Mouse (Mus musculus) hindbrain, embryonic 14.5 days (tissue): Measurements from ENCODE around the gene Nrg4. TPM values are rescaled to one million over a fixed set of nuclear protein-coding genes. Genes with fewer than 3 reads are reported as not detected.
A peak's percentile ranks its signal among the peaks of the same experiment; 100 is the strongest.

Experiments
- ATAC-seq: fragments of 200-750 bp; cut with Nextera tagmentation; 2 replicates; pipeline ENCODE4 v1.8.0; 2017; ENCODE audit warnings: moderate number of reproducible peaks, mild to moderate bottlenecking, moderate TSS enrichment, moderate library complexity; ENCODE audit not compliant: low FRiP score
- DNase-seq: peaks from one replicate; pipeline ENCODE4 v3.0.0-alpha.2; 2015; ENCODE audit warnings: low spot score
- H3K27ac ChIP-seq: fragments of 300-500 bp; sonication (generic); 2 replicates; pipeline ENCODE4 v1.5.1; 2014; ENCODE audit warnings: mild to moderate bottlenecking, moderate library complexity
- H3K27me3 ChIP-seq: fragments of 300-500 bp; sonication (generic); 2 replicates; pipeline ENCODE4 v1.6.1; 2014; ENCODE audit warnings: mild to moderate bottlenecking, low read length, mixed read lengths; ENCODE audit not compliant: control insufficient read depth, insufficient read depth
- H3K36me3 ChIP-seq: fragments of 300-500 bp; sonication (generic); replicated peaks from 2 replicates; pipeline ENCODE4 v1.6.1; 2014; ENCODE audit not compliant: control insufficient read depth, insufficient read depth
- H3K4me1 ChIP-seq: fragments of 300-500 bp; sonication (generic); replicated peaks from 2 replicates; pipeline ENCODE4 v1.6.1; 2014; ENCODE audit warnings: antibody characterized with exemption, low read length, mixed read lengths; ENCODE audit not compliant: control insufficient read depth, insufficient read depth
- H3K4me2 ChIP-seq: fragments of 300-500 bp; sonication (generic); replicated peaks from 2 replicates; pipeline ENCODE4 v1.6.1; 2014; ENCODE audit warnings: mild to moderate bottlenecking, moderate library complexity
- H3K4me3 ChIP-seq: fragments of 300-500 bp; sonication (generic); replicated peaks from 2 replicates; pipeline ENCODE4 v1.5.1; 2014; ENCODE audit warnings: mild to moderate bottlenecking, low read length
- H3K9ac ChIP-seq: fragments of 300-500 bp; sonication (generic); 2 replicates; pipeline ENCODE4 v1.6.1; 2014
- H3K9me3 ChIP-seq: fragments of 300-500 bp; sonication (generic); 2 replicates; pipeline ENCODE4 v1.6.1; 2016; ENCODE audit warnings: low read length; ENCODE audit not compliant: control insufficient read depth
- WGBS: fragments of 180-500 bp; shearing (Covaris S2); extraction: QIAGEN DNeasy Blood & Tissue Kit; methylation state at CpG from one replicate; pipeline ENCODE4 v1.1.7; 2014; 5-methylcytosine and 5-hydroxymethylcytosine counted together
- polyA plus RNA-seq: library from polyadenylated mRNA; unstranded; fragments of >200 nt; fragmentation: Nextera tagmentation; extraction: Ambion mirVana; gene quantifications from 2 replicates; pipeline ENCODE4 v1.2.1, GENCODE M21; 2014

The Nrg4 gene
- polyA plus RNA-seq = 1.7 and 1.8 TPM in 2 replicates

DNA sequence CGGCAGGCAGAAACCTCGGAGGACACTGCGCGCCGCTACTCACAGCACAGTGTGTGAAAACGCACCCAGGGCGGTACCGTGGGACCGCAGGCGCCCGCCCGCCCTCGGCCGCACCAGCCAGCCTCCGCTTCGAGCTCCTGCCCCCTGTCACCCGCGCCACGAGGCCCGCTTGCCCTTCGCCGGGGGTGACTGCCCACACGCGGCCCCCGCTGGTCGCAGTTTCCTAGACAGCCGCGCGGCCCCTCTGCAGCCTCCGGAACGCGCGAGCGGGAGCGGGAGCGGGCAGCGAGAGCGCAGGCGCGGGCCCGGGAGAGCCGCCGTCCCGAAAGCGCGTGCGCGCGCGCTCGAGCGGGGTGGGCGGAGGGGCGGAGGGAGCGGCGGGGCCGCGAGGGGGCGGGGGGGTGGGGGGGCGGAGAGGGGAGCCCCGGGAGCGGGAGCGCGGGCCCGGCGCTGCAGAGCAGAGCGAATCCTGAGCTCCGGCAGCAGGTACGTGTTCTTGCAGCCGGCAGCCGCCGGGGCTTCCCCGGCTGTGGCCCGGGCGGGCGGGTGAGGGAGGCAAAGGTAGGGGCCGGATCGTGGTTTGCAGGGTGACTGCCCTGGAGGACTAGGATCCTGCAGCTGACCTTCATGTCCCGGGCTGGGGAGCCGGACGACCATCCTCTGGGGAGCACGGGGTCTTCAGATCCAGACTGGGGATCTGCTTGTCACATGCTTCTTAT is at the start of gene Nrg4, which contains the start of gene Tmem266:
Gene Nrg4, minus strand, starts transcription at position 330 of the 719 bp plus-strand sequence.
Gene Tmem266, plus strand, starts transcription at position 399 of the 719 bp plus-strand sequence.
- ATAC-seq = peak; percentile 88
- Histone ChIP-seq H3K27me3 (0 out of 2 replicates have a peak, but pooled peaks cover 6% of the 10 kb centered on the region), H3K9ac (peak within 1 kb of the TSS; percentile 82), H3K27ac (peak within 1 kb of the TSS; percentile 81), H3K9me3 (no peaks in the 10 kb centered on the region), H3K4me2 (peak within 1 kb of the TSS; percentile 74), H3K4me1 (peaks cover 10% of the 10 kb centered on the region), H3K4me3 (peak within 1 kb of the TSS; percentile 75), H3K36me3 (no peaks in the 10 kb centered on the region)
- peak; percentile 92 for DNase-seq
- under 1% methylated on average over 59 of the region's 82 CpGs for WGBS

DNA sequence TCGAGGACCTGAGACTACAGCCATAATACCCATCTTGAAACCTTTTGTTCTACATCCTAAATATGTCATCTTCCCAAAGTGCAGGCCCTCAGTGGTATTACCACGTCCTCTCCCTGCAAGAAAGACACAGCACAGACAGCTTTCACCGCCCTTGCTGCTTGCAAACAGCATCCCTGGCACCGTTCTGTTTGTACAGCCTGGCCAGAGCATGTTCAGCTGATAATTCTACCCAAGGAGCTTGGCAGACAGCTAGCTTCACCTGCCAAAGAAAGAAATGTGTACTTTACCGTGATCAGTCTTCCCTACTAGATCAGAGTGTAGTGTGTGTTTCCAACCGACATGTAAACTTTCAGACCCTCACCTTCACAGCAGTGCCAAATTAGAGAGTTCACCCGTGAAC is 45.3 kb upstream of the Nrg4 start:
- ATAC-seq (no peak), DNase-seq (no peak)
- H3K4me1 ChIP-seq = no peaks in the 10 kb centered on the region
- no peak overlapping the region for H3K27ac ChIP-seq
- WGBS = 86% methylated on average over 7 of the region's 7 CpGs
- H3K36me3 ChIP-seq = no peaks in the 10 kb centered on the region
- H3K4me2 ChIP-seq = no peak overlapping the region
- H3K9ac ChIP-seq = no peak overlapping the region
- H3K4me3 ChIP-seq = no peak overlapping the region
- H3K9me3 ChIP-seq = no peaks in the 10 kb centered on the region
- no peaks in the 10 kb centered on the region for H3K27me3 ChIP-seq

DNA sequence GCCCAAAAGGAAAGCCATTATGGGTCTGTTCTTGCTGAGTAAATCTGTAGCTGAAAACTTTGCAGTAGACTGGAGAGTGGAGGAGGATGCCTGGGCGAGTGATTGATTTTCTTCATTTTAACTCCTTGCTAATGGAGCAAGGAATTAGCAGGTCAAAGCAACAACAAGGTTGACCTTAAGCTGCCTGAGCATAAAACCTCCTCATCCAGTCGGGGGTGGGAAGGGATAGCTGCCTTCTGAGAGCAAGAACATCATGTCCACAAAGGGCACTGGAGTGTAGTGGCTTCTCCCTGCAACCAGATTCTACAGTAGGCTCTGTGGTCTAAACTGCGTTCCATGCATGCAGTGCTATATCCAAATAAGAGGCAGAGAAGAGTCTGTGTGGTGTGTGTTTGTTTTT is 41.4 kb upstream of the Nrg4 start:
- H3K27ac ChIP-seq = no peak overlapping the region
- H3K36me3 ChIP-seq = no peaks in the 10 kb centered on the region
- no peak overlapping the region for H3K9ac ChIP-seq
- no peak overlapping the region for H3K4me3 ChIP-seq
- DNase-seq (no peak), ATAC-seq (no peak)
- WGBS = 62% methylated on average over 3 of the region's 3 CpGs
- H3K27me3 ChIP-seq = no peaks in the 10 kb centered on the region
- H3K4me1 ChIP-seq = no peaks in the 10 kb centered on the region
- H3K9me3 ChIP-seq = no peaks in the 10 kb centered on the region
- no peak overlapping the region for H3K4me2 ChIP-seq

DNA sequence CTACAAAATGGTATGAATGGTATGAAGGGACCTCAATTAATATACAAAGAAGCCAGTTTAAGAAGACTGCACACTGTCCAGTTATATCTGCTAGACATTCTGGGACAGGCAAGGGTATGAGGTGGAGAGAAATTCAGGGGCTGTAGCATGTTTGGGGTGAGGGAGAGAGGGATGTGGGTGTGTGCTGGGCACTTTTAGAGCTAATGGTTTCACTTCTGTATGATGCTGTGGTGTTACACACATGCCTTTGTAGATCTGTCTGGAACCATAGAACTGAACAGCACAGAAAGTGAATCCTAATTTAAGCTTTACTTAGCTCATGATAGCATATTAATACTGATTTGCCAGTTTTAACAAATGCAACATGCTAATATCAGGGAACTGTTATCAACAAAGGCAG is 37.1 kb upstream of the Nrg4 start:
- Histone ChIP-seq H3K4me2 (no peak overlapping the region), H3K9me3 (no peaks in the 10 kb centered on the region), H3K36me3 (no peaks in the 10 kb centered on the region), H3K4me1 (no peaks in the 10 kb centered on the region), H3K27me3 (no peaks in the 10 kb centered on the region), H3K9ac (no peak overlapping the region), H3K4me3 (no peak overlapping the region), H3K27ac (no peak overlapping the region)
- DNase-seq = no peak
- no peak for ATAC-seq

DNA sequence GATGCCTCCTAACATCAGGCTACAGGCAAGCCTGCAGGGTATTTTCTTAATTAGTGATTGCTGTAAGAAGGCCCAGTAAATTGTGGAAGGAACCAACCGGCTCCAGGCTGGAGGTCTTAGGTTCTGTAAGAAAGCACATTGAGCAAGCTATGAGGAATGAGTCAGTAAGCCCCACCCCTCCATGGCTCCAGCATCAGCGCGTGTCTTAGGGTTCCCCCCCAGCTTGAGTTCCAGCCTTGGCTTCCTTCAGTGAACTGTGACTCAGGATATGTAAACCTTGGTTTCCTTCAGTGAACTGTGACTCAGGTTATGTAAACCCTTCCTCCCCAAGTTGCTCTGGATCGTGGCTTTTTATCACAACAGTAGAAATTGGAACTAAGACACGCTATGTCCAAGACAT is 35.3 kb upstream of the Nrg4 start:
- ATAC-seq (no peak), DNase-seq (no peak)
- 92% methylated on average over 5 of the region's 5 CpGs for WGBS
- H3K4me1 ChIP-seq = no peaks in the 10 kb centered on the region
- no peak overlapping the region for H3K27ac ChIP-seq
- H3K27me3 ChIP-seq = no peaks in the 10 kb centered on the region
- no peak overlapping the region for H3K4me3 ChIP-seq
- no peak overlapping the region for H3K4me2 ChIP-seq
- H3K9ac ChIP-seq = no peak overlapping the region
- no peaks in the 10 kb centered on the region for H3K9me3 ChIP-seq
- no peaks in the 10 kb centered on the region for H3K36me3 ChIP-seq

DNA sequence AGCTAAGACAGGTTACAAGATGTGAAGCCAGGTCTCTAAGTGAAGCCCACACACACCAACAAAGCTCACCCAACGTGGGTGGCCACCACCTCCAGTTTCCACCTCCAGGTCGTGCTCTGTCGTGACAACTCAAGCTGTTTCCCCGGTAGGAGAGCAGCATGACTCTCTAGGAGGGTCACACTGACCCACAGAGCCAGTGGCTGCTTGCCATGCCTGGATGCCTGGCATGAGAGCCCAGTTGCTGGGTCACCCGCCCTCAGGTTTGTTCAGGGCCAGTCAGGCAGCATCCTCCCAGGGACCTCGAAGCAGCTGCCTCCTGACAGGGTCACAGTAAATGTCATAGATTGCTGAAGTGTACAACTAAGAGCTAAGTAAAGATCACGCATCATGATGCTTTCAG is 34.2 kb upstream of the Nrg4 start:
- Histone ChIP-seq H3K27ac (no peak overlapping the region), H3K4me1 (no peaks in the 10 kb centered on the region), H3K36me3 (no peaks in the 10 kb centered on the region), H3K9ac (no peak overlapping the region), H3K4me2 (no peak overlapping the region), H3K4me3 (no peak overlapping the region), H3K9me3 (no peaks in the 10 kb centered on the region), H3K27me3 (no peaks in the 10 kb centered on the region)
- 58% methylated on average over 7 of the region's 7 CpGs for WGBS
- DNase-seq (no peak), ATAC-seq (no peak)

DNA sequence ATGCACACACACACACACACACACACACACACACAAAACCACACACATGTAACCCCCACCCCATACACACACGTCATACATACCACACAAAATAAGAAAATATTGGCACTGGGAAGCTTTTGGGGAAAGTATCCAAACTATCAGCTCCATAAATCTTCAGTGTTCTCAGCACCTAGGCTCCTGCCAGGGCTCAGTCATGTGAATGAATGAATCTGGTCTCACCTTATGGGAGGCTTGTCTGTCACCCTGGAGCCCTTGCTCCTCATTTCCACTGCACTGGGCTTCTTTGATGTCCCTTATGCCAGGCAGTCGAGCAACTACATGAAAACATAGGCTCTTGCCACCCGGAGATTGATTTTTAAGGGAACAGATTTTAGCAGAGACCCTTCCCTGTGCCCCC is 33.7 kb upstream of the Nrg4 start:
- no peaks in the 10 kb centered on the region for H3K27me3 ChIP-seq
- no peak overlapping the region for H3K9ac ChIP-seq
- H3K4me2 ChIP-seq = no peak overlapping the region
- no peak overlapping the region for H3K27ac ChIP-seq
- no peak for DNase-seq
- no peak overlapping the region for H3K4me3 ChIP-seq
- H3K9me3 ChIP-seq = no peaks in the 10 kb centered on the region
- no peaks in the 10 kb centered on the region for H3K36me3 ChIP-seq
- no peaks in the 10 kb centered on the region for H3K4me1 ChIP-seq
- 86% methylated on average over 3 of the region's 3 CpGs for WGBS
- ATAC-seq = no peak

DNA sequence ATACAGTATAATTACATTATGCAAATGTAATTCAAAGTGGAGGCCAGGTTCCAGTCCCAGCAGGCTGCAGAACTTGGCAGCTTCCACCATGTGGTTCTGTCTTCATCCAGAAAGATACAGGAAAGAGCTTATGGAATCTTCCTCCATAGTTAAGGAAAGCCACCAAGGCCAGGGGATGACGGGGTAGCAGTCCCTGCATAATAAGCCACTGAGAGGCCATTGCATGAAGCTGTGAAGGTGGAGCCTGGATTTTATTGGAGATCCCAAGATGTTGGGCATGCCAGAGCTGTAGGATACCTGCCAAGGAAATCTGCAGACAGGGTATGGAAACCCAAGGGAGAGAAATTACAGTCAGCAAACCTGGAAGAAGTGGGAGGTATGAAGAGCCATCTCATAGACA is 30.5 kb upstream of the Nrg4 start:
- Histone ChIP-seq H3K4me2 (no peak overlapping the region), H3K9ac (no peak overlapping the region), H3K4me1 (no peaks in the 10 kb centered on the region), H3K27ac (no peak overlapping the region), H3K27me3 (no peaks in the 10 kb centered on the region), H3K4me3 (no peak overlapping the region), H3K9me3 (no peaks in the 10 kb centered on the region), H3K36me3 (no peaks in the 10 kb centered on the region)
- ATAC-seq (no peak), DNase-seq (no peak)
- 89% methylated on average over 1 of the region's 1 CpGs for WGBS

DNA sequence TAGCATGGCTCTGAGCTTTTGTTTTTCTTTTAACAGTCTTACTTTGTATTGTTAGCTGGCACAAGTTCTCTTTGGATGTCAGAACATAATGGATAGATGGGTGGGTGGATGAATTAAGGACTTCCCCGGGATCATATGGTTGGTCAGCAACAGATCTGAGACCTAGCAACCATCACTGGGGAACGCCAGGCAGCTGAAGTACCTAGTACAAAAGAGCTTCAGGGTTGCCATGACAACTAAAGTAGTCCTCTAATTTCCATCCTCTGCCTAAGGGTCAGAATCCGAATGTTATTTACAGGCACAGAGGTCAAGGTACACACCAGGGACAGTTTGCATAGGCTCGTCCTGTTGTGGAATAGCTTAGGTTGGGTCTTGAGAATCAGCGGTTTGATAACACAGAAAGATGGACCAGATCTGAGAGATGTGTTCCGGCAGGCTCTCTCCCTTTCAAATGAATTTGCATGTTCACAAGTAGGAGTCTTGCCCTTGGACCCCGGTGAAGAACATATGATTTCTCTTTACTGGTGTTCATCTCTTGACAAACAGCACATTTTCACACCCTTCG is 28.7 kb upstream of the Nrg4 start:
- DNase-seq (peak; percentile 56), ATAC-seq (no peak)
- Histone ChIP-seq H3K27ac (no peak overlapping the region), H3K9me3 (no peaks in the 10 kb centered on the region), H3K4me1 (no peaks in the 10 kb centered on the region), H3K4me2 (no peak overlapping the region), H3K4me3 (no peak overlapping the region), H3K9ac (no peak overlapping the region), H3K27me3 (no peaks in the 10 kb centered on the region), H3K36me3 (no peaks in the 10 kb centered on the region)
- 17% methylated on average over 8 of the region's 8 CpGs for WGBS
